Mouse (Mus musculus) thymus, adult 2 months (tissue): ENCODE measurements at regions not wholly inside any gene's neighbourhood (a gene's known extent, or its start where the extent isn't known, plus 50 kb on each side); places are given as distances from the start of the nearest gene placed in this dataset.

ENCODE experiments used
- CTCF ChIP-seq: fragments of 200-500 bp; IDR thresholded peaks from 2 replicates; pipeline ENCODE4 v1.5.1; 2012; ENCODE audit warnings: mild to moderate bottlenecking, control low read depth, low read length, moderate library complexity, borderline replicate concordance; ENCODE audit not compliant: control insufficient read depth, poor library complexity, insufficient read depth; ENCODE audit errors: extremely low read depth
- POLR2A ChIP-seq: fragments of 200-500 bp; IDR thresholded peaks from 2 replicates; pipeline ENCODE4 v1.6.1; 2012; ENCODE audit warnings: mild to moderate bottlenecking, low read length, control low read depth, moderate library complexity; ENCODE audit not compliant: control insufficient read depth, poor library complexity, insufficient read depth; ENCODE audit errors: extremely low read depth

DNA sequence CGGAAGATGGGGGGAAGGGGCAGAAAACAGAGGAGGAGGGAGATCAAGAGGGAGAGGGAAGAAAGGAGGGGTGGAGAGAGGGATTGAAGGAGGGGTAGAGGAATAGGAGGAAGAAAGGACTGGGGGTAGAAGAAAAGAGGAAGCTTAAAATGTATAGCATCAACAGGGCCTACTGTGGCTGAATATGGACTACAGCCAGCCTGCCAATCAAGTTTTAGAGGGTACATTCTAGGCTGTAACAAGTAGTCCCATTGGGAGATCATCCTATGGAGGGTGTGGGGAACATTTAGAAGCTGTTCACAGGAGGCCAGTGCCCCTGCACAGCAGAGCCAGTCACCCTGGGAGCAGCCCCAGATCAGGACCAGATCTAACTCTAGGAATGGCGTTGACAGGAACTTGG lies 535.6 kb upstream of the Lrrc6 start:
- TF ChIP-seq POLR2A (no peak), CTCF (no peak)
